Mouse (Mus musculus): Measurements from ENCODE around the gene Gcm1. TPM values are rescaled to one million over a fixed set of nuclear protein-coding genes. Genes with fewer than 3 reads are reported as not detected.
"Not testable (repeated sequence)": the region's sequence is repeated elsewhere in the genome, so short reads cannot be mapped to it uniquely, and the experiment has no call there.

Gcm1 gene
- polyA plus RNA-seq, 1 experiment from 2014 or later: not detected

- Histone ChIP-seq H3K4me2 (no peak overlapping the region), H3K27me3 (replicated peaks) (no peaks in the 10 kb centered on the region), H3K9me3 (no peaks in the 10 kb centered on the region), H3K4me3 (no peak overlapping the region), H3K4me1 (peaks cover 14% of the 10 kb centered on the region), H3K27ac (replicated peaks) (no peak overlapping the region), H3K36me3 (no peaks in the 10 kb centered on the region), H3K9ac (no peak overlapping the region)
- WGBS: 33% methylated on average over 5 of the region's 5 CpGs
- no peak for ATAC-seq (ENCODE audit: extremely low read depth, insufficient number of reproducible peaks, low FRiP score, low TSS enrichment)
Observed at GRCm38 (mm10) chr9:78050452-78050970, 1.2 kb upstream of the Gcm1 start.

DNA sequence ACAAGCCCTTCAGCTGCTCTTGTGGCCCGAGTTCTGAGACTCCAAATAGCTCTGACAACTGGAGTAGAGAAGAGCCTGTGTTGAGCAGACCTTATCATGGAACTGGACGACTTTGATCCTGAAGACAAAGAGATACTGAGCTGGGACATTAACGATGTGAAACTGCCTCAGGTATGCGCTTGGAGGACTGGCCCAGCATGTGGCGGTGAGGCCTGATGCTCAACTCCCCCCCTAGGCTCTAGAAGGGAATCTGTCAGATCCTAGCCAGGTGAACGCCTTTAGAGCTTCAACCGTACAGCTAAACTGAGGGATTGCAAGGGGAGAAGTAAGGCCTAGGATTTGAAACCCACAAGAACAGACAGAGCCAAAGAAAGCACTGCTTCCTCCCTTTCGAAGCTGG lies 2.1 kb downstream of the Gcm1 start:
- Histone ChIP-seq H3K27ac (replicated peaks) (no peak overlapping the region), H3K4me3 (no peak overlapping the region), H3K9me3 (no peaks in the 10 kb centered on the region), H3K4me1 (0 out of 2 replicates have a peak, but pooled peaks cover 3% of the 10 kb centered on the region), H3K4me2 (no peak overlapping the region), H3K27me3 (replicated peaks) (no peaks in the 10 kb centered on the region), H3K36me3 (no peaks in the 10 kb centered on the region), H3K9ac (no peak overlapping the region)
- WGBS: 63% methylated on average over 8 of the region's 8 CpGs
- no peak for ATAC-seq (ENCODE audit: extremely low read depth, insufficient number of reproducible peaks, low FRiP score, low TSS enrichment)

- Histone ChIP-seq H3K9me3 (no peaks in the 10 kb centered on the region), H3K27ac (replicated peaks) (no peak overlapping the region), H3K36me3 (no peaks in the 10 kb centered on the region), H3K9ac (no peak overlapping the region), H3K4me3 (no peak overlapping the region), H3K27me3 (replicated peaks) (no peaks in the 10 kb centered on the region), H3K4me1 (0 out of 2 replicates have a peak, but pooled peaks cover 3% of the 10 kb centered on the region), H3K4me2 (no peak overlapping the region)
- 74% methylated on average over 3 of the region's 3 CpGs for WGBS
- ATAC-seq (ENCODE audit: extremely low read depth, insufficient number of reproducible peaks, low FRiP score, low TSS enrichment): no peak
Observed at GRCm38 (mm10) chr9:78054298-78054697, 2.6 kb downstream of the Gcm1 start.

- 71% methylated on average over 16 of the region's 16 CpGs for WGBS
- H3K27ac ChIP-seq (replicated peaks): no peak overlapping the region
- H3K36me3 ChIP-seq: no peaks in the 10 kb centered on the region
- H3K27me3 ChIP-seq (replicated peaks): no peaks in the 10 kb centered on the region
- ATAC-seq (ENCODE audit: extremely low read depth, insufficient number of reproducible peaks, low FRiP score, low TSS enrichment): no peak
- H3K4me1 ChIP-seq: peaks cover 11% of the 10 kb centered on the region
- H3K9ac ChIP-seq: no peak overlapping the region
- no peaks in the 10 kb centered on the region for H3K9me3 ChIP-seq
- H3K4me2 ChIP-seq: no peak overlapping the region
- H3K4me3 ChIP-seq: no peak overlapping the region
Observed at GRCm38 (mm10) chr9:78059525-78060120, 7.9 kb downstream of the Gcm1 start.

GRCm38 (mm10) chr9:78062392-78062791 lies 10.7 kb downstream of the Gcm1 start:
- 75% methylated on average over 9 of the region's 9 CpGs for WGBS
- H3K36me3 ChIP-seq: no peaks in the 10 kb centered on the region
- H3K27me3 ChIP-seq (replicated peaks): no peaks in the 10 kb centered on the region
- H3K9ac ChIP-seq: no peak overlapping the region
- no peak overlapping the region for H3K4me2 ChIP-seq
- H3K27ac ChIP-seq (replicated peaks): no peak overlapping the region
- H3K4me3 ChIP-seq: no peak overlapping the region
- H3K9me3 ChIP-seq: no peaks in the 10 kb centered on the region
- no peak for ATAC-seq (ENCODE audit: extremely low read depth, insufficient number of reproducible peaks, low FRiP score, low TSS enrichment)
- peaks cover 11% of the 10 kb centered on the region for H3K4me1 ChIP-seq

GRCm38 (mm10) chr9:78064121-78064520 lies 12.4 kb downstream of the Gcm1 start:
- 45% methylated on average over 10 of the region's 10 CpGs for WGBS
- H3K9ac ChIP-seq: no peak overlapping the region
- no peak overlapping the region for H3K4me3 ChIP-seq
- H3K9me3 ChIP-seq: no peaks in the 10 kb centered on the region
- no peaks in the 10 kb centered on the region for H3K36me3 ChIP-seq
- H3K27me3 ChIP-seq (replicated peaks): no peaks in the 10 kb centered on the region
- peaks cover 11% of the 10 kb centered on the region for H3K4me1 ChIP-seq
- H3K27ac ChIP-seq (replicated peaks): no peak overlapping the region
- peak overlapping the region; percentile 18; the same call in 1 of the 2 replicates for H3K4me2 ChIP-seq
- ATAC-seq (ENCODE audit: extremely low read depth, insufficient number of reproducible peaks, low FRiP score, low TSS enrichment): no peak

DNA sequence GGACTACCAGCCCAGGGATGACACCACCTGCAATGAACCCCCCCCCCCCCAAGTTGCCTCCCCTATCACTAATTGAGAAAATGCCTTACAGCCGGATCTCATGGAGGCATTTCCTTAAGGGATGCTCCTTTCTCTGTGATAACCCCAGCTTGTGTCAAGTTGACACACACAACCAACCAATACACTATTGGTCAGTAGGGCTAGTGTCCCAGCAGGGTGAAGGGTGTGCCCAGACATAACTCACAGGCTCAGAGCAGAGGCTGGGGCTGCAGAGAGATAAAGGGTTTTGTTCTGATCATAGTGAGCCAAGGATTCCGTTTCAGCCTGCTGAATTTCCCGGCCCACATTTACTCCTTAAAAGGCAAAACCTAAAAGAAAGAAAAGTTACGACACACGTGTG lies 18.8 kb downstream of the Gcm1 start:
- no peak overlapping the region for H3K27ac ChIP-seq (replicated peaks)
- 68% methylated on average over 5 of the region's 5 CpGs for WGBS
- no peaks in the 10 kb centered on the region for H3K9me3 ChIP-seq
- no peak overlapping the region for H3K4me3 ChIP-seq
- H3K9ac ChIP-seq: no peak overlapping the region
- no peaks in the 10 kb centered on the region for H3K4me1 ChIP-seq
- no peaks in the 10 kb centered on the region for H3K27me3 ChIP-seq (replicated peaks)
- no peaks in the 10 kb centered on the region for H3K36me3 ChIP-seq
- no peak for ATAC-seq (ENCODE audit: extremely low read depth, insufficient number of reproducible peaks, low FRiP score, low TSS enrichment)
- H3K4me2 ChIP-seq: no peak overlapping the region

DNA sequence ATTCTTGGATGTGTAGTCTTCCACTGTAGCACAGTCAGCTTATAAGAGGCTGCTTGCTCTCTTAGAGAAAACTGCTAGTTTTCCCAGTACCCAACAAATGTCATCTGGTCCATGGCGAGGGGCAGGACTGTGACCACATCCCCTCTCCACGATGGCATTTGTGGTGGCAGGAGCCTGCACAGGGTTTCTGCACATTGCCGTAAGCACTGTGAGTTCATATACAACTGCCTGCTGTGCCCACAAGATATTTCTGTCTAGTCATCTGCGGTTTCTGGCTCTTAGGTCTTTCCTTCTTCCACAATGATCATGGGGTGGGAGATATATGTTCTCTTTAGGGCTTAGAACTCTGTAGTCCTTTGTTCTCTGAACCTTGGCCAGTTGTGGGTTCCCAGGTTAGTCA lies 19.9 kb downstream of the Gcm1 start:
- WGBS: 78% methylated on average over 4 of the region's 4 CpGs
- Histone ChIP-seq H3K9me3 (no peaks in the 10 kb centered on the region), H3K4me3 (no peak overlapping the region), H3K4me1 (no peaks in the 10 kb centered on the region), H3K27me3 (replicated peaks) (no peaks in the 10 kb centered on the region), H3K27ac (replicated peaks) (no peak overlapping the region), H3K4me2 (no peak overlapping the region), H3K36me3 (no peaks in the 10 kb centered on the region), H3K9ac (no peak overlapping the region)
- no peak for ATAC-seq (ENCODE audit: extremely low read depth, insufficient number of reproducible peaks, low FRiP score, low TSS enrichment)

DNA sequence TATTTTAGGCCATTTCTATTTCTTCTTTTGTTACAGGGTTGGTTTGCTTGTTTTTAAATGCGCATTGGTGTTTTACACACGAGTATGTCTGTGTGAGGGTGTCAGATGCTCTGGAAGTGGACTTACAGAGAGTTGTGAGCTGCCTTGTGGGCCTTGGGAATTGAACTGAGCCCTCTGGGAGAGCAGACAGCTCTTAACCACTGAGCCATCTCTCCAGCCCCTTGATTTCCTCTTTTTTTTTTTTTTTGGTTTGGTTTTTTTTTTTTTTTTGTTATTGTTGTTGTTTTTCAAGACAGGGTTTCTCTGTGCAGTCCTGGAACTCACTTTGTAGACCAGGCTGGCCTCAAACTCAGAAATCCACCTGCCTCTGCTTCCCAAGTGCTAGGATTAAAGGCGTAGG lies 21.6 kb downstream of the Gcm1 start:
- 85% methylated on average over 3 of the region's 3 CpGs for WGBS
- not testable (repeated sequence) for H3K27ac ChIP-seq (replicated peaks); H3K9me3 ChIP-seq; ATAC-seq (ENCODE audit: extremely low read depth, insufficient number of reproducible peaks, low FRiP score, low TSS enrichment); H3K36me3 ChIP-seq; H3K4me2 ChIP-seq; H3K27me3 ChIP-seq (replicated peaks); H3K9ac ChIP-seq; H3K4me3 ChIP-seq; H3K4me1 ChIP-seq

DNA sequence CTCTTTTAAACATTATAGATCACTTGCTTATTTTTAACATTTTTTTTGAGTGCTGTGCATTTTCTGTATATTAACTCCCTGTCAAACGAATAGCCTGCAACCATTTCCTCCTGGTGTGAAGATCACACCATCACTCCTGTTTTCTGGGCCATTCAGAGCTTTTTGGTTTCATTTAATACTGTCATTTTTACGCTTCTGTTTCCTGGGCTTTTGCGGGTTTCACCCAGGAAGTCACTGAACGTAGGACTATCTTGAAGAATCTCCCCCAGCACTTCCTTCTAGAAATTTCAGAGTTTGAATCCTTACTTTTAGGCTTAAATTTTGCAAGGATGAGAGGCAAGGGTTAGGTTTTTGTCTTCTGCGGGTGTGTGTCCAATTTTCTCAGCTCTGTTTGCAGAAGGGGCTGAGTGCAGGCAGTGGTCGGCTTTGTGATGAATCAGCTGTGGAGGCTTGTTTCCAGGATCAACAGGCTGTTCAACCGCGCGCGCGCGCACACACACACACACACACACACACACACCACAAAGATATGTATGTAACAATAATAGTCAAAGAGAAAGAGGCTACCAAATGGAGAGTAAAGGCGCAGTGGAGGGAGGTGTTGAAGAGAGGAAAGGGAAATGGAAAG lies 22.1 kb downstream of the Gcm1 start:
- Histone ChIP-seq H3K4me1 (no peaks in the 10 kb centered on the region), H3K9ac (no peak overlapping the region), H3K4me3 (no peak overlapping the region), H3K27me3 (replicated peaks) (no peaks in the 10 kb centered on the region), H3K36me3 (no peaks in the 10 kb centered on the region), H3K9me3 (no peaks in the 10 kb centered on the region), H3K4me2 (no peak overlapping the region), H3K27ac (replicated peaks) (no peak overlapping the region)
- no peak for ATAC-seq (ENCODE audit: extremely low read depth, insufficient number of reproducible peaks, low FRiP score, low TSS enrichment)
- WGBS: 88% methylated on average over 13 of the region's 13 CpGs

DNA sequence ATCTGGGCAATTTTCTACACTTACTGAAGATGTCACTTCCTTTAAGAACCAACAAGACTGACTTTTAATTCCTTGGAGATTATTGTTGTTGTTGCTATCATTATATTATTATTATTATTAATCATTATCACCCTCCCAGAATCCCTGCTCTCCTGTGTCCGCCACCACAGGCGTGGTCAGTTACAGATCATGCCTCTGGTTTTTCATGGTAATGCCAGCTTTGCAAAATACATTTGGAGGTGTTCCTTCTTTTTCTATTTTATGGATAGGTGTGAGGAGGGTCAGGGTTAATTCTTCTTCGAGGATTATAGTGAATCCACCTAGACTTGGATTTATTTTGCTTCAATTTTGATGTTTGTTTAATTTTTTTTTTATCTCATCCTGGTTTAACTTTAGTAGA lies 23.5 kb downstream of the Gcm1 start:
- Histone ChIP-seq H3K4me2 (no peak overlapping the region), H3K27me3 (replicated peaks) (no peaks in the 10 kb centered on the region), H3K27ac (replicated peaks) (no peak overlapping the region), H3K36me3 (0 out of 2 replicates have a peak, but pooled peaks cover under 1% of the 10 kb centered on the region), H3K4me3 (no peak overlapping the region), H3K9ac (no peak overlapping the region), H3K9me3 (no peaks in the 10 kb centered on the region), H3K4me1 (no peaks in the 10 kb centered on the region)
- ATAC-seq (ENCODE audit: extremely low read depth, insufficient number of reproducible peaks, low FRiP score, low TSS enrichment): no peak
- 90% methylated on average over 3 of the region's 3 CpGs for WGBS

- ATAC-seq (ENCODE audit: extremely low read depth, insufficient number of reproducible peaks, low FRiP score, low TSS enrichment): no peak
- Histone ChIP-seq H3K4me1 (no peaks in the 10 kb centered on the region), H3K4me2 (no peak overlapping the region), H3K36me3 (peaks cover 24% of the 10 kb centered on the region), H3K9ac (no peak overlapping the region), H3K27ac (replicated peaks) (no peak overlapping the region), H3K27me3 (replicated peaks) (no peaks in the 10 kb centered on the region), H3K4me3 (no peak overlapping the region), H3K9me3 (no peaks in the 10 kb centered on the region)
- WGBS: 13% methylated on average over 2 of the region's 2 CpGs
Observed at GRCm38 (mm10) chr9:78078240-78078639, 26.5 kb downstream of the Gcm1 start.
